Mouse (Mus musculus): ENCODE measurements around the gene Tmem92. TPM values are rescaled to one million over a fixed set of nuclear protein-coding genes. Genes with fewer than 3 reads are reported as not detected.
"Not testable (repeated sequence)": the region's sequence is repeated elsewhere in the genome, so short reads cannot be mapped to it uniquely, and the experiment has no call there.

The Tmem92 gene
- polyA plus RNA-seq (2016; fragmentation: Nextera tagmentation; extraction: Ambion mirVana) = not detected in 2 replicates

GRCm38 (mm10) chr11:94782603-94783002 is at the start of gene Tmem92:
Gene Tmem92 (minus strand): TSS chr11:94782703.
- no peak within 1 kb of the TSS for H3K27ac ChIP-seq
- H3K4me1 ChIP-seq = no peaks in the 10 kb centered on the region
- no peaks in the 10 kb centered on the region for H3K36me3 ChIP-seq
- no peaks in the 10 kb centered on the region for H3K27me3 ChIP-seq (replicated peaks)
- H3K4me3 ChIP-seq = no peak within 1 kb of the TSS
- ATAC-seq = no peak
- no peak within 1 kb of the TSS for H3K9ac ChIP-seq
- H3K4me2 ChIP-seq = no peak within 1 kb of the TSS
- no peaks in the 10 kb centered on the region for H3K9me3 ChIP-seq (replicated peaks)

GRCm38 (mm10) chr11:94828966-94829365 is 46.5 kb upstream of the Tmem92 start:
- Histone ChIP-seq H3K36me3 (no peaks in the 10 kb centered on the region), H3K27ac (no peak overlapping the region), H3K4me2 (no peak overlapping the region), H3K4me1 (no peaks in the 10 kb centered on the region), H3K9ac (no peak overlapping the region), H3K4me3 (no peak overlapping the region), H3K27me3 (replicated peaks) (no peaks in the 10 kb centered on the region), H3K9me3 (replicated peaks) (no peaks in the 10 kb centered on the region)
- ATAC-seq = no peak
- WGBS (ENCODE audit: insufficient replicate concordance) = 46% methylated on average over 3 of the region's 3 CpGs

GRCm38 (mm10) chr11:94819427-94819826 is 36.9 kb upstream of the Tmem92 start:
- not testable (repeated sequence) for H3K4me1 ChIP-seq, H3K9ac ChIP-seq

GRCm38 (mm10) chr11:94818946-94819345 is 36.4 kb upstream of the Tmem92 start:
- not testable (repeated sequence) for H3K27ac ChIP-seq; H3K4me2 ChIP-seq; H3K4me1 ChIP-seq; H3K36me3 ChIP-seq; H3K4me3 ChIP-seq; H3K9ac ChIP-seq; H3K9me3 ChIP-seq (replicated peaks); ATAC-seq; H3K27me3 ChIP-seq (replicated peaks)

More at GRCm38 (mm10) chr11:94819427-94819826, 36.9 kb upstream of the Tmem92 start:
- ATAC-seq; H3K9me3 ChIP-seq (replicated peaks); H3K36me3 ChIP-seq; H3K4me2 ChIP-seq; H3K27ac ChIP-seq; H3K4me3 ChIP-seq; H3K27me3 ChIP-seq (replicated peaks): not testable (repeated sequence)

- not testable (repeated sequence) for ATAC-seq; H3K9ac ChIP-seq; H3K27me3 ChIP-seq (replicated peaks); H3K4me2 ChIP-seq; H3K36me3 ChIP-seq; H3K27ac ChIP-seq; H3K4me3 ChIP-seq; H3K4me1 ChIP-seq; H3K9me3 ChIP-seq (replicated peaks)
- 22% methylated on average over 3 of the region's 3 CpGs for WGBS (ENCODE audit: insufficient replicate concordance)
Measured at GRCm38 (mm10) chr11:94811537-94811936, 29.0 kb upstream of the Tmem92 start.

GRCm38 (mm10) chr11:94791700-94792099 is 9.2 kb upstream of the Tmem92 start:
- no peak for ATAC-seq
- no peak overlapping the region for H3K9ac ChIP-seq
- H3K27ac ChIP-seq = no peak overlapping the region
- H3K9me3 ChIP-seq (replicated peaks) = no peaks in the 10 kb centered on the region
- no peak overlapping the region for H3K4me2 ChIP-seq
- H3K4me3 ChIP-seq = no peak overlapping the region
- no peaks in the 10 kb centered on the region for H3K4me1 ChIP-seq
- no peaks in the 10 kb centered on the region; the same call in 1 of the 2 replicates for H3K27me3 ChIP-seq (replicated peaks)
- no peaks in the 10 kb centered on the region for H3K36me3 ChIP-seq

- H3K36me3 ChIP-seq = no peaks in the 10 kb centered on the region
- no peaks in the 10 kb centered on the region; the same call in 1 of the 2 replicates for H3K27me3 ChIP-seq (replicated peaks)
- no peak for ATAC-seq
- H3K4me2 ChIP-seq = no peak overlapping the region
- WGBS (ENCODE audit: insufficient replicate concordance) = 5% methylated on average over 2 of the region's 2 CpGs
- H3K9me3 ChIP-seq (replicated peaks) = no peaks in the 10 kb centered on the region
- H3K9ac ChIP-seq = no peak overlapping the region
- no peaks in the 10 kb centered on the region for H3K4me1 ChIP-seq
- H3K4me3 ChIP-seq = no peak overlapping the region
- no peak overlapping the region for H3K27ac ChIP-seq
Measured at GRCm38 (mm10) chr11:94785247-94785646, 2.7 kb upstream of the Tmem92 start.

GRCm38 (mm10) chr11:94774887-94775497 is 7.5 kb downstream of the Tmem92 start:
- H3K4me3 ChIP-seq = no peak overlapping the region
- H3K9ac ChIP-seq = no peak overlapping the region
- 66% methylated on average over 5 of the region's 5 CpGs for WGBS (ENCODE audit: insufficient replicate concordance)
- H3K4me1 ChIP-seq = no peaks in the 10 kb centered on the region
- no peak overlapping the region for H3K27ac ChIP-seq
- no peaks in the 10 kb centered on the region for H3K36me3 ChIP-seq
- ATAC-seq = no peak
- no peaks in the 10 kb centered on the region for H3K9me3 ChIP-seq (replicated peaks)
- no peak overlapping the region for H3K4me2 ChIP-seq
- peaks cover 5% of the 10 kb centered on the region; the same call in 1 of the 2 replicates for H3K27me3 ChIP-seq (replicated peaks)

GRCm38 (mm10) chr11:94773851-94774250 is 8.7 kb downstream of the Tmem92 start:
- Histone ChIP-seq H3K9me3 (replicated peaks) (no peaks in the 10 kb centered on the region), H3K9ac (no peak overlapping the region), H3K27ac (no peak overlapping the region), H3K27me3 (replicated peaks) (peaks cover 5% of the 10 kb centered on the region; the same call in 1 of the 2 replicates), H3K4me2 (no peak overlapping the region), H3K4me1 (no peaks in the 10 kb centered on the region), H3K36me3 (no peaks in the 10 kb centered on the region), H3K4me3 (no peak overlapping the region)
- WGBS (ENCODE audit: insufficient replicate concordance) = 50% methylated on average over 1 of the region's 1 CpGs
- ATAC-seq = no peak

- H3K27ac ChIP-seq = no peak overlapping the region
- no peaks in the 10 kb centered on the region for H3K9me3 ChIP-seq (replicated peaks)
- no peaks in the 10 kb centered on the region for H3K4me1 ChIP-seq
- H3K4me3 ChIP-seq = no peak overlapping the region
- no peak overlapping the region for H3K4me2 ChIP-seq
- H3K36me3 ChIP-seq = no peaks in the 10 kb centered on the region
- peaks cover 4% of the 10 kb centered on the region; the same call in 1 of the 2 replicates for H3K27me3 ChIP-seq (replicated peaks)
- 63% methylated on average over 3 of the region's 3 CpGs for WGBS (ENCODE audit: insufficient replicate concordance)
- no peak overlapping the region for H3K9ac ChIP-seq
- ATAC-seq = no peak
Measured at GRCm38 (mm10) chr11:94772363-94773055, 10.0 kb downstream of the Tmem92 start.

- no peaks in the 10 kb centered on the region for H3K9me3 ChIP-seq (replicated peaks)
- no peak overlapping the region for H3K27ac ChIP-seq
- no peaks in the 10 kb centered on the region for H3K27me3 ChIP-seq (replicated peaks)
- no peaks in the 10 kb centered on the region for H3K4me1 ChIP-seq
- no peak overlapping the region for H3K9ac ChIP-seq
- no peaks in the 10 kb centered on the region for H3K36me3 ChIP-seq
- WGBS (ENCODE audit: insufficient replicate concordance) = 67% methylated on average over 2 of the region's 2 CpGs
- H3K4me2 ChIP-seq = no peak overlapping the region
- ATAC-seq = no peak
- no peak overlapping the region for H3K4me3 ChIP-seq
Measured at GRCm38 (mm10) chr11:94767241-94767640, 15.3 kb downstream of the Tmem92 start.

- Histone ChIP-seq H3K4me3 (no peak overlapping the region), H3K4me2 (no peak overlapping the region), H3K27ac (no peak overlapping the region), H3K9me3 (replicated peaks) (no peaks in the 10 kb centered on the region), H3K9ac (no peak overlapping the region), H3K27me3 (replicated peaks) (no peaks in the 10 kb centered on the region), H3K4me1 (no peaks in the 10 kb centered on the region), H3K36me3 (no peaks in the 10 kb centered on the region)
- no peak for ATAC-seq
- WGBS (ENCODE audit: insufficient replicate concordance) = 28% methylated on average over 6 of the region's 6 CpGs
Measured at GRCm38 (mm10) chr11:94762775-94763174, 19.7 kb downstream of the Tmem92 start.

- H3K4me3 ChIP-seq = no peak overlapping the region
- H3K27ac ChIP-seq = no peak overlapping the region
- no peaks in the 10 kb centered on the region for H3K9me3 ChIP-seq (replicated peaks)
- no peaks in the 10 kb centered on the region for H3K4me1 ChIP-seq
- no peaks in the 10 kb centered on the region for H3K36me3 ChIP-seq
- ATAC-seq = no peak
- 74% methylated on average over 1 of the region's 1 CpGs for WGBS (ENCODE audit: insufficient replicate concordance)
- no peak overlapping the region for H3K9ac ChIP-seq
- no peak overlapping the region for H3K4me2 ChIP-seq
- H3K27me3 ChIP-seq (replicated peaks) = no peaks in the 10 kb centered on the region
Measured at GRCm38 (mm10) chr11:94762281-94762680, 20.2 kb downstream of the Tmem92 start.

Measured in liver, embryonic 12.5 days (tissue).